Mouse (Mus musculus): ENCODE measurements around the gene Vma21. TPM values are rescaled to one million over a fixed set of nuclear protein-coding genes. Genes with fewer than 3 reads are reported as not detected.

Vma21 gene
- polyA plus RNA-seq (2015; fragmentation: Nextera tagmentation; extraction: Ambion mirVana) = 39.8 and 41.1 TPM in 2 replicates

DNA sequence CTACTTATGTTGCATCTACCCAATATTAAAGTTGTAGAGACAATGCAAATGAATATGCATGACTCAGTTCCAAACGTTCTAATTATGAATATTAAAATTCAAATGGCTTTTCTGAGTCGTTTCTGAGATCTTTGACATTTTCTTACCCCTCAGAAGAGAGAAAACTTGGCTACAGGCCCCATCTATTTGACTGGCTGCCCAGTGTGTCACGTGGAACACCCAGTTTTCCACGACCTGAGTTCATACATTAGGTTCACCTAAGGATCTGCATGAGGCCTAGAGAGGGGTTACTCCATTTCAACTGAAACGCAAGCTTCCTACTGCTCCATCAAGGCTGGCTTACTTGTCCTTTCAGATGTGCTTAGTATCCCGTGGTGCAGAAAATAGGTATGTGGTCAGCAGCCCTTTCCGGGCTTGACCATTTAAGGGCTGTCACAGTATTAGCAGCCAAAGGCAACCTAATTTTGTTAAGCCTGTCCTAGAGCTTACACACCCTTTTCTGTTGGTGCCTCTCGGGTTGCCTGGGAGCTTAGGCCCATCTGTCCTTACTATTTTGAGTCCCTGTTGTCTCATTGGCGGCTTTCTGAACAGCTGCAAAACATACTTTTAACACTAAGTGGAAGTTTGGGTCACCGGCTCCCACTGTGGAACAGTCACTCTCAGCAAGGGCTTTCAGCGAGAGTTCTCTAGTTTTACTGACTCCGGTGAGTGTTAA lies at the start of gene Vma21:
Gene Vma21 (plus strand): TSS at position 294 of the 715 bp plus-strand sequence.
- ATAC-seq (ENCODE audit: low FRiP score, low TSS enrichment) = 0 out of 2 replicates have a peak, but pooled peaks have one; percentile 7
- Histone ChIP-seq H3K9me3 (ENCODE audit: low read length) (no peaks in the 10 kb centered on the region), H3K4me2 (replicated peaks; ENCODE audit: low read depth, low read length) (peak within 1 kb of the TSS; percentile 56), H3K4me3 (ENCODE audit: low read length) (peak within 1 kb of the TSS; percentile 69), H3K27me3 (ENCODE audit: insufficient read depth, low read length) (no peaks in the 10 kb centered on the region), H3K4me1 (ENCODE audit: insufficient read depth, low read length) (peaks cover 5% of the 10 kb centered on the region; the same call in 1 of the 2 replicates), H3K36me3 (ENCODE audit: insufficient read depth, low read length) (no peaks in the 10 kb centered on the region), H3K9ac (replicated peaks; ENCODE audit: low read length) (peak within 1 kb of the TSS; percentile 76), H3K27ac (ENCODE audit: low read length) (peak within 1 kb of the TSS; percentile 81)
- WGBS = 46% methylated on average over 12 of the region's 12 CpGs

DNA sequence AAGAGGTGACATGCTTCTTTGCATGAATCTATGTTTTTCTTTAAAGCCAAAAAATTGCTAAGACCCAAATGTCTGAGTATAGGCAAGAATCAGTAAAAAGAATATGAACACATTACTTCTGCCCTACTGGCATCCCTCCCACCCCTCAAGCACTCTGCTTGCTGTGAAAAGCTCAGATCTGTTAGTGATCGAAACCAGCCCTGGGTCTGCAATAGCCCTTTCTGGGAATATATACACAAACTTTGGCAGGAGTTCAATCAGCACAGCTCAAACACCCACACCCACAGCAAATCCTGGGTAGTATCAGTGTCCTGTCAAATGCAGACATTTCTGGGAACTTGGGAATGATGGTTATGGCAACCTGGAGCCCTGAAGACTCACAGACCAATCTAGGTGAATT lies 47.8 kb upstream of the Vma21 start:
- no peaks in the 10 kb centered on the region; the same call in 1 of the 2 replicates for H3K27me3 ChIP-seq (ENCODE audit: insufficient read depth, low read length)
- 82% methylated on average over 1 of the region's 1 CpGs for WGBS
- no peak for ATAC-seq (ENCODE audit: low FRiP score, low TSS enrichment)
- H3K4me3 ChIP-seq (ENCODE audit: low read length) = no peak overlapping the region
- H3K4me2 ChIP-seq (replicated peaks; ENCODE audit: low read depth, low read length) = no peak overlapping the region
- H3K9me3 ChIP-seq (ENCODE audit: low read length) = no peaks in the 10 kb centered on the region
- no peak overlapping the region for H3K27ac ChIP-seq (ENCODE audit: low read length)
- H3K36me3 ChIP-seq (ENCODE audit: insufficient read depth, low read length) = no peaks in the 10 kb centered on the region
- H3K4me1 ChIP-seq (ENCODE audit: insufficient read depth, low read length) = no peaks in the 10 kb centered on the region
- H3K9ac ChIP-seq (replicated peaks; ENCODE audit: low read length) = no peak overlapping the region

DNA sequence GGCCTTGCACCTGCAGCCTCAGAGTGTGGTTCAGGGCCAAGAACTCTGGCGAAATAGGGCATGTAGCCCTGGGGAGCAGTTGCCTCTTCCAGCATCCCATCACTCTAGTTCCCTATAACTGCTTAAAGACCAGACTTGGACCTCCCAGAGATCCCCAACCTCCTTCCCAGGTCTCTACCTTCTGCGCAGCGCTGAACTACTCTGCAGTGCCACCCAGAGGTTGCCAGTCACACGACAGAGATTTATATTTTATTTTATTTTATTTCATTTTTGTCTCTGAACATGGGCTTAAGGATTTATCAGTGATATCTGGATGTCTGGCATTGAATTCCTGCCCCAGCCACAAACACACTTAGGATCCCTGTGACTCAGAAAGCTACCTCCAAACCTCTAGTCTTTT lies 24.6 kb upstream of the Vma21 start:
- Histone ChIP-seq H3K27me3 (ENCODE audit: insufficient read depth, low read length) (peaks cover 10% of the 10 kb centered on the region; the same call in 1 of the 2 replicates), H3K36me3 (ENCODE audit: insufficient read depth, low read length) (no peaks in the 10 kb centered on the region), H3K4me2 (replicated peaks; ENCODE audit: low read depth, low read length) (no peak overlapping the region), H3K9me3 (ENCODE audit: low read length) (no peaks in the 10 kb centered on the region), H3K27ac (ENCODE audit: low read length) (no peak overlapping the region), H3K9ac (replicated peaks; ENCODE audit: low read length) (no peak overlapping the region), H3K4me3 (ENCODE audit: low read length) (no peak overlapping the region), H3K4me1 (ENCODE audit: insufficient read depth, low read length) (no peaks in the 10 kb centered on the region)
- ATAC-seq (ENCODE audit: low FRiP score, low TSS enrichment) = no peak
- WGBS = 13% methylated on average over 4 of the region's 4 CpGs

DNA sequence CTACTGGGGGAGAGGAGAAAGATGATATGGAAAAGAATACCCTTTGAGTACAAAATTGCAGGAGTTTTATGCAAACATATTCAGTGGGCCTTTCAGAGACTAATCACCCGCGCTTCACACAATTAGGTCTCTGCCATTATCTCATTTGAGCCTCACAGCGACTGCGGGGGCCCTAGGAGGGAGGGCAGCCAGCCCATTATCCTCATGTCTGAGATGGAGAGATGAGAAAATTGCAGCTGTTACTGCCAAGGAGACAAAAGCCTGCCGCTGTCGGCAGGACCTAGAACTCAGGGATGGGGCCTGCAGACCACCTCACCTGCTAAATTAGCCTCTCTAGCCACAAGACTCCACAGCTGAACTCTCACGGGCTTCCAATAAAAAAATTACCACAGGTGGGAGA lies 18.0 kb upstream of the Vma21 start:
- no peak overlapping the region for H3K27ac ChIP-seq (ENCODE audit: low read length)
- WGBS = 50% methylated on average over 7 of the region's 7 CpGs
- no peak overlapping the region for H3K4me3 ChIP-seq (ENCODE audit: low read length)
- no peaks in the 10 kb centered on the region for H3K9me3 ChIP-seq (ENCODE audit: low read length)
- no peak overlapping the region for H3K4me2 ChIP-seq (replicated peaks; ENCODE audit: low read depth, low read length)
- no peaks in the 10 kb centered on the region for H3K36me3 ChIP-seq (ENCODE audit: insufficient read depth, low read length)
- H3K9ac ChIP-seq (replicated peaks; ENCODE audit: low read length) = no peak overlapping the region
- H3K4me1 ChIP-seq (ENCODE audit: insufficient read depth, low read length) = no peaks in the 10 kb centered on the region
- no peak for ATAC-seq (ENCODE audit: low FRiP score, low TSS enrichment)
- peaks cover 4% of the 10 kb centered on the region; the same call in 1 of the 2 replicates for H3K27me3 ChIP-seq (ENCODE audit: insufficient read depth, low read length)

DNA sequence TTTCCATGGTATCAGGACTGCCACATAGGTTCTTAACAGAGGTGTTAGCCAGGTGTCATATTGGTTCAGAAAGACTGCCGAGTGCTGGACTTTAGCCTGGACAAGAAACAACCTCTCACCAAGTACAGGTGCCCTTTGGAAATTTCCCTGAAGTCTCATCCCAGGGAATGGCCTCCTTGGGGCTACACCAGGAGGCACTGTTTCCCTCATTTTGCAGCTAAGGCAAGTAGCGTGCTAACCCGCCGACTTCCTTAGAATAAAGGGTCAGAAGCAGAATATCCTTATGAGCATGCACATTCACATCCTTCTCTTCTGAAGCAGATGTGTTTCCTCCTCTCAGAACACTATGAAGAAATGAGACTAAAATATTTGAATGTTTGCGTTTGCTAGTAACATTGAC lies 16.8 kb upstream of the Vma21 start:
- H3K4me1 ChIP-seq (ENCODE audit: insufficient read depth, low read length) = no peaks in the 10 kb centered on the region
- WGBS = 75% methylated on average over 5 of the region's 5 CpGs
- no peak overlapping the region for H3K9ac ChIP-seq (replicated peaks; ENCODE audit: low read length)
- H3K27me3 ChIP-seq (ENCODE audit: insufficient read depth, low read length) = 0 out of 2 replicates have a peak, but pooled peaks cover 4% of the 10 kb centered on the region
- no peak overlapping the region for H3K4me2 ChIP-seq (replicated peaks; ENCODE audit: low read depth, low read length)
- no peak overlapping the region for H3K27ac ChIP-seq (ENCODE audit: low read length)
- no peaks in the 10 kb centered on the region for H3K36me3 ChIP-seq (ENCODE audit: insufficient read depth, low read length)
- no peak for ATAC-seq (ENCODE audit: low FRiP score, low TSS enrichment)
- H3K9me3 ChIP-seq (ENCODE audit: low read length) = no peaks in the 10 kb centered on the region
- no peak overlapping the region for H3K4me3 ChIP-seq (ENCODE audit: low read length)

DNA sequence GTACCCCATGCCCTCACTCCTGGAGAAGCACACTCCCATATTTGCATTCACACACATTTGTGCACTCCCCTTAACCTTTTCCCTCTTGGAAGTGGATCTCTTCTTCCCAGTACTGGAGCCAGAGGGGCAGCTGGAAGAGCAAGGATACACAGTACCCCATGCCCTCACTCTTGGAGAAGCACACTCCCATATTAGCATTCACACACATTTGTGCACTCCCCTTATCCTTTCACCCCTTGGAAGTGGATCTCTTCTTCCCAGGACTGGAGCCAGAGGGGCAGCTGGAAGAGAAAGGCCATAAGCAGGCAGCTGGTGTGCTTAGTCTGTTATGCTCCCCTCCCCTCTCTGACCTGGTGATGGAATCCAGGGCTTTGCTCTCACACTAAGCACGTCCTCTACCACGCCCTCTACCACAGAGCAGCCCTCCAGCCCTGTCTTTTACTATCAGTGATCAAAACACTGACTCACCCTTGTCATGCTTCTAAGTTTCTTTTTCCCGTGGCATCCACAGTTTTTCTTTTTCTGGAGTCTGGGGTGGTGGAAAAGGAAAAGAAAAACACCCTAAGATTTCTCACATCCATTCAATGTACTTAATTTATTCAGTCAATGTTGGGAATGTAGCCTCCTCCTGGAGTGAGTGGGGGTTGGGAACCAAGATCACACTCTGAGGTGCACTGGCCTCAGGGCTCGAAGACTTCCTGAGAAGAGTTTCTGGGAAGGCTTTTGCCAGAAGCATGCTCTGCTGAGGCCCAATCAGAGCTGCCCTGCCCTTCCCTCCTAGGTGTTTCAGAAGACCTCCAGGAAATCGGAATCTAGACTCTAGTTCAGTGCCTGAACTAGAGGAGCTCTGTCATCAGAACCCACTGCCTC lies 3.5 kb upstream of the Vma21 start:
- H3K27ac ChIP-seq (ENCODE audit: low read length) = no peak overlapping the region
- H3K4me2 ChIP-seq (replicated peaks; ENCODE audit: low read depth, low read length) = no peak overlapping the region
- no peaks in the 10 kb centered on the region for H3K36me3 ChIP-seq (ENCODE audit: insufficient read depth, low read length)
- no peak overlapping the region for H3K4me3 ChIP-seq (ENCODE audit: low read length)
- ATAC-seq (ENCODE audit: low FRiP score, low TSS enrichment) = no peak
- H3K4me1 ChIP-seq (ENCODE audit: insufficient read depth, low read length) = peaks cover 5% of the 10 kb centered on the region; the same call in 1 of the 2 replicates
- no peaks in the 10 kb centered on the region for H3K9me3 ChIP-seq (ENCODE audit: low read length)
- no peak overlapping the region for H3K9ac ChIP-seq (replicated peaks; ENCODE audit: low read length)
- 55% methylated on average over 5 of the region's 5 CpGs for WGBS
- no peaks in the 10 kb centered on the region; the same call in 1 of the 2 replicates for H3K27me3 ChIP-seq (ENCODE audit: insufficient read depth, low read length)

DNA sequence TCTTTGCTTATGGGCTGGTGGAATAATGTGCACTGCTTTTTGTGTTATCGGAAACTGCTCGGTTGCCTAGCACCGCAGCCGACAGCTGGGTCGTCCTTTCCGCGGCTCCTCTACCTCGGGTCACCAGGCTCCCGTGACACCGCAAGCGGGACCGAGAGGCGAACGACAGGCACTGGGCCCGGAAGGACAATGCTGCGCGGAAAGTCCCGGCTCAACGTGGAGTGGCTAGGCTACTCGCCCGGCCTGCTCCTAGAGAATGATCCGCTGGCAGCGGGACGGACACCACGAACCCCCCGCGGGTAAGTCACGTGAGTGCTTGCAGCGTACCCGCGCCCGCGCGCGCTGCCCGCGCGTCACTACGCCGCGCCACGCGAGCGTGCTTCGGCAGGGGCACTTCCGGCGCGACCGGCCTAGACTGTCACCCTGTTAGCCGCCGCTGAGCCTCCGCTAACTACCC lies 705 bp downstream of the Vma21 start:
- no peaks in the 10 kb centered on the region for H3K9me3 ChIP-seq (ENCODE audit: low read length)

DNA sequence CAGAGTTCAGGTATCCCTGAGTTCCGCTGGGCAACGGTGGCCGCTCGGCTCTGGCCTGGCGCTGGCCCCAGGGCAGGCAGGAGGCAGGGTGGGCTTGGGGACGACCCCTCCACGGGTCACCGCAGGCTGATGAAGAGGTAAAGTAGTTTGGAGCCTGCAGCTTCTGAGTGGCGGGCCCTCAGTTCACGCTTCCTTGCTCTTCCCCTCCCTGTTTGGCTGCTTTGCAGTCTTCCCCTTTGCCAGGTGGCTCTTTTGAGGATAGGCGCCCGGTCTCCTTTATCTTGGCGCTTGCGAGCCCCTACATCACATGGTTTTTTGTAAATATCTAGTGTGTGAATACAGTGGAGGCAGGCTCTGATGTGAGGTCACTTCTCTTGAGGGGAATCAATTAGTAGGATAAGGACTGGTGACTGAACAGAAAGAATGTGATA lies 1.2 kb downstream of the Vma21 start:
- Histone ChIP-seq H3K27me3 (ENCODE audit: insufficient read depth, low read length) (no peaks in the 10 kb centered on the region), H3K4me2 (replicated peaks; ENCODE audit: low read depth, low read length) (peak overlapping the region; percentile 56), H3K4me1 (ENCODE audit: insufficient read depth, low read length) (peaks cover 5% of the 10 kb centered on the region; the same call in 1 of the 2 replicates), H3K9me3 (ENCODE audit: low read length) (no peaks in the 10 kb centered on the region), H3K27ac (ENCODE audit: low read length) (peak overlapping the region; percentile 55), H3K4me3 (ENCODE audit: low read length) (peak overlapping the region; percentile 69), H3K36me3 (ENCODE audit: insufficient read depth, low read length) (no peaks in the 10 kb centered on the region), H3K9ac (replicated peaks; ENCODE audit: low read length) (peak overlapping the region; percentile 76)
- no peak for ATAC-seq (ENCODE audit: low FRiP score, low TSS enrichment)
- WGBS = 26% methylated on average over 14 of the region's 14 CpGs

More for the DNA sequence above, 705 bp downstream of the Vma21 start:
- peak; percentile 99 for ATAC-seq (ENCODE audit: low FRiP score, low TSS enrichment)
- Histone ChIP-seq H3K36me3 (ENCODE audit: insufficient read depth, low read length) (no peaks in the 10 kb centered on the region), H3K4me3 (ENCODE audit: low read length) (peak overlapping the region; percentile 69), H3K27me3 (ENCODE audit: insufficient read depth, low read length) (no peaks in the 10 kb centered on the region), H3K4me1 (ENCODE audit: insufficient read depth, low read length) (peaks cover 5% of the 10 kb centered on the region; the same call in 1 of the 2 replicates), H3K9ac (replicated peaks; ENCODE audit: low read length) (peak overlapping the region; percentile 76), H3K27ac (ENCODE audit: low read length) (peak overlapping the region; percentile 81), H3K4me2 (replicated peaks; ENCODE audit: low read depth, low read length) (peak overlapping the region; percentile 56)
- 23% methylated on average over 51 of the region's 52 CpGs for WGBS

DNA sequence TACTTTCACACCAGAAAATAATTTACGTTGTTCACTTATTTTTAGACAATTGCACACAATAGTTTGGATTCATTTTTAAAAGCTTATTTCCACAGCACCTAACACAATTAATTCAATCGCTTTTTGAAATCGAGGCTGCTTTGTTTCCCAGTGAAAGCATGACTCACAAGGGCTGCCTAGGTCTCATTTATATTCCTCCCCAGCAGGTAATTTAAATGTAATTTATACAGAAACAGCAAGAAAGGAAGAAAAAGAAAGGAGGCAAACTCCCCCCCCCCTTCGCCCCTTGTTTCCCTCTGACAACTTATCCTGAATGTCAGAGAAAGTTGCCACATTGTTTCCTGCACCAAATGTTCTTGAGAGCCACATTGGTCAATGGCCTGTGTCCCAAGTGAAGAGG lies 23.2 kb downstream of the Vma21 start:
- peaks cover 5% of the 10 kb centered on the region; the same call in 1 of the 2 replicates for H3K9me3 ChIP-seq (ENCODE audit: low read length)
- H3K36me3 ChIP-seq (ENCODE audit: insufficient read depth, low read length) = no peaks in the 10 kb centered on the region
- no peak overlapping the region for H3K27ac ChIP-seq (ENCODE audit: low read length)
- no peaks in the 10 kb centered on the region for H3K4me1 ChIP-seq (ENCODE audit: insufficient read depth, low read length)
- no peak overlapping the region for H3K4me3 ChIP-seq (ENCODE audit: low read length)
- H3K4me2 ChIP-seq (replicated peaks; ENCODE audit: low read depth, low read length) = no peak overlapping the region
- no peaks in the 10 kb centered on the region; the same call in 1 of the 2 replicates for H3K27me3 ChIP-seq (ENCODE audit: insufficient read depth, low read length)
- ATAC-seq (ENCODE audit: low FRiP score, low TSS enrichment) = no peak
- no peak overlapping the region for H3K9ac ChIP-seq (replicated peaks; ENCODE audit: low read length)
- WGBS = 76% methylated on average over 4 of the region's 4 CpGs

Data from kidney, embryonic 16.5 days (tissue).